Mouse (Mus musculus) brain, embryonic 14.5 days (tissue): ENCODE data around the gene Rilp.

Source experiments
- CTCF ChIP-seq: fragments of 200-500 bp; IDR thresholded peaks from 2 replicates; pipeline ENCODE4 v1.5.1; 2012; ENCODE audit warnings: inconsistent platforms, mild to moderate bottlenecking, moderate library complexity, borderline replicate concordance; ENCODE audit not compliant: insufficient read depth, insufficient read length; ENCODE audit errors: extremely low read depth
- POLR2A ChIP-seq: fragments of 200-500 bp; IDR thresholded peaks from 2 replicates; pipeline ENCODE4 v1.6.1; 2012; ENCODE audit warnings: mild to moderate bottlenecking, inconsistent platforms, borderline replicate concordance; ENCODE audit not compliant: poor library complexity, insufficient read depth, insufficient read length, severe bottlenecking; ENCODE audit errors: extremely low read depth

GRCm38 (mm10) chr11:75463624-75464023, 46.3 kb upstream of the Rilp start:
- TF ChIP-seq POLR2A (no peak), CTCF (no peak)
